Mouse (Mus musculus): Measurements from ENCODE around the gene Col6a2. TPM values are rescaled to one million over a fixed set of nuclear protein-coding genes. Genes with fewer than 3 reads are reported as not detected.

Col6a2 gene
- polyA plus RNA-seq, 1 experiment from 2014 or later: 230 TPM

DNA sequence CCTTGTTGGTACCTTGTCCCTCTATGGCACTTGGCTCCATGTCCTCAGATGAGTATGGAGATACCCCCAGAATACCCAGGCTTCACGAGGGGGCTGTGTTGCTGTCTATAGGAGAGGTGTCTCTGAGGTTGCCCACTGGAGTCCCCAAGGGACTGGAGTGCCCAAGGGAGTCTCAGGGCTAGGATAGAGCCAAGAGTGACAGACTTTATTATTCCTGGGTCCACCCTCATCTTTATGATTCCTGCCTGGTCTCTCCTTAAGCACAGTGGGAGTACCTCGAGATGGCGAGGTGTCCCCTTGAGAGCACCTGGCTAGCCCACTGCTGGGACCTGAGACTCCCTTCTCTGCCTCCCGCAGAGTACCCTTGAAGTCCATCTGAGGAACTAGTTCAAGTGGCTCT lies 1.0 kb downstream of the Col6a2 start:
- Histone ChIP-seq H3K36me3 (ENCODE audit: control insufficient read depth, insufficient read depth, low read length) (no peaks in the 10 kb centered on the region), H3K27ac (ENCODE audit: low read length) (peak overlapping the region; percentile 78), H3K4me2 (ENCODE audit: low read depth, low read length) (peak overlapping the region; percentile 60), H3K27me3 (replicated peaks; ENCODE audit: control insufficient read depth, insufficient read depth, low read length) (no peaks in the 10 kb centered on the region), H3K4me1 (ENCODE audit: control insufficient read depth, insufficient read depth, low read length) (peaks cover 9% of the 10 kb centered on the region), H3K4me3 (ENCODE audit: low read length) (peak overlapping the region; percentile 57), H3K9ac (ENCODE audit: low read depth, low read length) (peak overlapping the region; percentile 80), H3K9me3 (ENCODE audit: control insufficient read depth, low read length) (no peaks in the 10 kb centered on the region)
- 58% methylated on average over 4 of the region's 4 CpGs for WGBS
- no peak for ATAC-seq

DNA sequence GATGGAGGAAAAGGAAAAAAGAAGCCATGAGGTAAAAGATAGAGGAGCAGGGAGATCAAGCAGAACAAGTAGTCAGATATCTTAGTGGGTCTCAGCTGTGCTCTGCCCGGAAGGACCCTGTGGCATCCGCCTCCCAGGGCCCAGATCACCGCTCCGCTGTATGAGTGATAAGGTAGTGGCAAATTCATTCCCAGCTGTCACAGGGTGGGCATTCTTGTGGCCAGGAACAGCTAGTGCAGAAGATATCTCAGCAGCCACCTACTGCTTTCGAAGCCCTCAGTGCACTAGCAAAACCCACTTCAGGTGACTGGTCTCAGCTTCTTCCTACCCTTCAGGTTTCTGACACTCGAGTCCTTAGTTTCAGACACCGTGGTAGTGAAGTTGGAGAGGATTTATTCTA lies 11.0 kb downstream of the Col6a2 start:
- Histone ChIP-seq H3K9me3 (ENCODE audit: control insufficient read depth, low read length) (no peaks in the 10 kb centered on the region), H3K9ac (ENCODE audit: low read depth, low read length) (no peak overlapping the region), H3K4me3 (ENCODE audit: low read length) (no peak overlapping the region), H3K4me1 (ENCODE audit: control insufficient read depth, insufficient read depth, low read length) (0 out of 2 replicates have a peak, but pooled peaks cover 3% of the 10 kb centered on the region), H3K27ac (ENCODE audit: low read length) (no peak overlapping the region), H3K27me3 (replicated peaks; ENCODE audit: control insufficient read depth, insufficient read depth, low read length) (no peaks in the 10 kb centered on the region), H3K36me3 (ENCODE audit: control insufficient read depth, insufficient read depth, low read length) (peaks cover 7% of the 10 kb centered on the region), H3K4me2 (ENCODE audit: low read depth, low read length) (no peak overlapping the region)
- ATAC-seq: no peak
- 84% methylated on average over 7 of the region's 7 CpGs for WGBS

DNA sequence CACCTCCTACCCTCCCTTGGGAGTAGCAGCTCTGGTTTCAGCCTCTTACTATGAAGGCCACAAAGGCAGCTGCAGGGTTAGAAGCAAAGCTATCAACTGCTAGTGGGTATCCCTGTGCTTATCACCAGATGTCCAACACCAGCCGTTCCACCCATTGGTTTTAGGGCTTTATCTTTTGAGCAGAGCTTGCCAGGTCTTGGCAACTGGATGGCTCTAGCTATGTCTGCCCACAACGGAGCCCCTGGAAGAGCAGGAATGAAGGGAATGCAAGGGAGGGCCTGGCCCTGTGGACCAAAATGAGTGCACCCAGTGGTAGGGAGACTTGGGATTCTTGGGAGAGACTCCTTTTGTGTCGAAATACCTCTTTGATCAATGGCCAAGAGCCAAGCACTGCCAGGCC lies 20.7 kb downstream of the Col6a2 start:
- 69% methylated on average over 3 of the region's 3 CpGs for WGBS
- H3K4me2 ChIP-seq (ENCODE audit: low read depth, low read length): no peak overlapping the region
- H3K4me3 ChIP-seq (ENCODE audit: low read length): no peak overlapping the region
- no peaks in the 10 kb centered on the region for H3K27me3 ChIP-seq (replicated peaks; ENCODE audit: control insufficient read depth, insufficient read depth, low read length)
- no peak overlapping the region for H3K9ac ChIP-seq (ENCODE audit: low read depth, low read length)
- H3K9me3 ChIP-seq (ENCODE audit: control insufficient read depth, low read length): no peaks in the 10 kb centered on the region
- no peak for ATAC-seq
- peaks cover 11% of the 10 kb centered on the region for H3K36me3 ChIP-seq (ENCODE audit: control insufficient read depth, insufficient read depth, low read length)
- H3K27ac ChIP-seq (ENCODE audit: low read length): no peak overlapping the region
- H3K4me1 ChIP-seq (ENCODE audit: control insufficient read depth, insufficient read depth, low read length): no peaks in the 10 kb centered on the region

DNA sequence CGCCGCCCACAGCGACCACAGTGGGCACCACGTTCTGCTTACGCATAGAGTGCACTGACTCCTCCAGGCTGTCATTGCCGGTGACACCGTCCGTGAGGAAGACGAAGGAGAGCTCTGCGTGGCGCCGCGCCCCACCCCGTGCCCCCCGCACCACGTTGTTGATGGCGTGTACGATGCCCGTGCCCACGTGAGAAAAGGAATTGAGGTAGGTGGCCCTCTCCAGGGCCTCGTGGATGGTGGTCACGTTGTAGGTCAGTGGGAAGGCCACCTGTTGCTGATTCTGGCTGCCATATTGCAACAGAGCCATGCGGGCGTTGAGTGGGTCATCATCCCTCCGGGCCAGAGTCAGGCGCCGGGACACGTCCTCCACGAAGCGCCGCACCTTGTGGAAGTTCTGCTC lies 27.1 kb downstream of the Col6a2 start:
- WGBS: 93% methylated on average over 31 of the region's 31 CpGs
- ATAC-seq: no peak
- Histone ChIP-seq H3K4me1 (ENCODE audit: control insufficient read depth, insufficient read depth, low read length) (no peaks in the 10 kb centered on the region), H3K4me3 (ENCODE audit: low read length) (no peak overlapping the region), H3K27ac (ENCODE audit: low read length) (no peak overlapping the region), H3K4me2 (ENCODE audit: low read depth, low read length) (no peak overlapping the region), H3K9me3 (ENCODE audit: control insufficient read depth, low read length) (no peaks in the 10 kb centered on the region), H3K36me3 (ENCODE audit: control insufficient read depth, insufficient read depth, low read length) (peaks cover 4% of the 10 kb centered on the region; the same call in 1 of the 2 replicates), H3K9ac (ENCODE audit: low read depth, low read length) (no peak overlapping the region), H3K27me3 (replicated peaks; ENCODE audit: control insufficient read depth, insufficient read depth, low read length) (no peaks in the 10 kb centered on the region)

DNA sequence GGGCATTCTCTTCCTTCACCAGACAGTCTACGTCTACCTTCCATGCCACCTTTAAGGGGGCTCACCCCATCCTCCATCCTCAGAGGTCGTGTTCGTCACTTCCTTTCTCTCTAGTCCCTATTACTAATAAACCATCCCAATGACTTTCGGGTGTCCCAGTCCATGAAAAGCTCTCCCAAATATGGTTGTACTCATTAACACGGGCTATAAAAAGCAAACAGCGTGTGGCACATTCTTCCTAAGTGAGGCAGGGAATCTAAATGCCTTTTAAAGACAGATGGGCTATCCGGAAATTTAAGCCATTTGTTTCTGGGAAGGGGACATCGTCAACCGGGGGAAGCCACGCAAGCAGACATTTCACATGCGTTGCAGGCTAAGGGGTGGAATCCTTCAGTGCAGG lies 33.2 kb downstream of the Col6a2 start:
- Histone ChIP-seq H3K27ac (ENCODE audit: low read length) (no peak overlapping the region), H3K9ac (ENCODE audit: low read depth, low read length) (no peak overlapping the region), H3K4me2 (ENCODE audit: low read depth, low read length) (no peak overlapping the region), H3K27me3 (replicated peaks; ENCODE audit: control insufficient read depth, insufficient read depth, low read length) (no peaks in the 10 kb centered on the region), H3K4me1 (ENCODE audit: control insufficient read depth, insufficient read depth, low read length) (no peaks in the 10 kb centered on the region), H3K36me3 (ENCODE audit: control insufficient read depth, insufficient read depth, low read length) (no peaks in the 10 kb centered on the region), H3K4me3 (ENCODE audit: low read length) (no peak overlapping the region), H3K9me3 (ENCODE audit: control insufficient read depth, low read length) (no peaks in the 10 kb centered on the region)
- ATAC-seq: no peak
- 81% methylated on average over 11 of the region's 11 CpGs for WGBS

DNA sequence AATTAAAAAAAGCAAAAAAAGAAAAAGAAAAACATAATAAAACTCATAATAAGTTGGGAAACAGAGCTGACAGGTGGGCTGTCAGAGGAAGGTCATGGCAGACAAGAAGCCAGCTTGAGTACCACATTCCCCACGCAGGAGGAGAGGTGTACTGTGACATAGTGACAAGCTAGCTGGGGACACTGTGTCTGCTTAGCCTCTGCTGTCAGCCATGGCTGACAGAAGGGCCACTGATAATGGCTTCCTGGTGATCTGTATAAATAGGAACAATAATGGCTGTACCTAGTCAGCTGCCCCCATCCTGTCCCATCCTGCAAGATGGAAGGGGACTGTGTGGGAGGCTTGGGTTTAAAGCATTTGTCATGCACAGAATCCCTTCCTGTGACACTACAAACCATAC lies 37.2 kb downstream of the Col6a2 start:
- WGBS: 32% methylated on average over 1 of the region's 1 CpGs
- H3K27me3 ChIP-seq (replicated peaks; ENCODE audit: control insufficient read depth, insufficient read depth, low read length): no peaks in the 10 kb centered on the region
- no peak overlapping the region for H3K4me3 ChIP-seq (ENCODE audit: low read length)
- no peak overlapping the region for H3K4me2 ChIP-seq (ENCODE audit: low read depth, low read length)
- H3K4me1 ChIP-seq (ENCODE audit: control insufficient read depth, insufficient read depth, low read length): no peaks in the 10 kb centered on the region
- no peak overlapping the region for H3K9ac ChIP-seq (ENCODE audit: low read depth, low read length)
- no peak overlapping the region for H3K27ac ChIP-seq (ENCODE audit: low read length)
- H3K36me3 ChIP-seq (ENCODE audit: control insufficient read depth, insufficient read depth, low read length): no peaks in the 10 kb centered on the region
- H3K9me3 ChIP-seq (ENCODE audit: control insufficient read depth, low read length): no peaks in the 10 kb centered on the region
- ATAC-seq: no peak

DNA sequence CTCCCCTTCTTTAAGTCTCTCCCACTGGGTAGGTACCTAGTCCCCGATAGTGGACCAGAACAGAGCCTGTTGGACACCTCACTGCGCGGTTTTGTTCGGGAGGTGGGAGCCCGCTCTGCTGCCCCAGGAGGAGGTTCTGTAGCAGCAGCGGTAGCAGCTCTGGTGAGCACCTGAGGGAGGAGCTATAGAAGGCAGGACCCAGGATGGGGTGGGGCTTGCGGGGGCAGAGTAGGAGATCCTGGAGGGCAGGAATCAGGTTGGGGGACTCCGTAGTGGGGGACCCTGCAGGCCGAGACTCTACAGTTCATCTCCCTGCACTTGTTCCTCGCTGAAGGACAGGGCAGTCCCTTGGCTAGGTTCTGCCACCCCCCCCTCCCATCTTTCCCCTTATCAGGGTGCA lies 39.3 kb downstream of the Col6a2 start:
- Histone ChIP-seq H3K9ac (ENCODE audit: low read depth, low read length) (no peak overlapping the region), H3K27ac (ENCODE audit: low read length) (no peak overlapping the region), H3K36me3 (ENCODE audit: control insufficient read depth, insufficient read depth, low read length) (no peaks in the 10 kb centered on the region), H3K4me2 (ENCODE audit: low read depth, low read length) (peak overlapping the region; percentile 31; the same call in 1 of the 2 replicates), H3K4me1 (ENCODE audit: control insufficient read depth, insufficient read depth, low read length) (no peaks in the 10 kb centered on the region), H3K27me3 (replicated peaks; ENCODE audit: control insufficient read depth, insufficient read depth, low read length) (no peaks in the 10 kb centered on the region), H3K9me3 (ENCODE audit: control insufficient read depth, low read length) (no peaks in the 10 kb centered on the region), H3K4me3 (ENCODE audit: low read length) (no peak overlapping the region; the same call in 1 of the 2 replicates)
- no peak for ATAC-seq
- 14% methylated on average over 10 of the region's 10 CpGs for WGBS

DNA sequence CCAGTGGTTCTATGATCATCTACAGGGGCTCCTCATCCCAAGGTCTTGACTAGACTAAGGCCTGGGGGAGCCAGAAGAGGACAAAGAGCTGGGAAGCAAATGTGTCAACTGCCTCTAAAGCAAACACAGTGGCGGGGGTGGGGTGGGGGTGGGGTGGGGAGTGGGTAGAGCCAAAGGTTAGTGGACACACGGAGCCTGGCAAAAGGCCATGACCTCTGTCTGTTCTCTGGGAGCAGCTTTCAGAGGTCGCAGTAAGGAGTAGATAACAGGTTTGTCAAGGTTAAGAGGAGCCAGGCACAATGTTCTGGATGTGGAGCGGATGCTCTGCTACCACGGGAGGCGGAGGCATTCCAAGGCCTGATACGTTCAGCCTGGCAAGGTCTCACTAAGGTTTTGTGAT lies 46.5 kb downstream of the Col6a2 start:
- H3K4me3 ChIP-seq (ENCODE audit: low read length): no peak overlapping the region
- no peaks in the 10 kb centered on the region for H3K27me3 ChIP-seq (replicated peaks; ENCODE audit: control insufficient read depth, insufficient read depth, low read length)
- no peak for ATAC-seq
- H3K27ac ChIP-seq (ENCODE audit: low read length): no peak overlapping the region
- H3K36me3 ChIP-seq (ENCODE audit: control insufficient read depth, insufficient read depth, low read length): no peaks in the 10 kb centered on the region
- no peak overlapping the region for H3K9ac ChIP-seq (ENCODE audit: low read depth, low read length)
- no peaks in the 10 kb centered on the region for H3K4me1 ChIP-seq (ENCODE audit: control insufficient read depth, insufficient read depth, low read length)
- H3K9me3 ChIP-seq (ENCODE audit: control insufficient read depth, low read length): no peaks in the 10 kb centered on the region
- H3K4me2 ChIP-seq (ENCODE audit: low read depth, low read length): no peak overlapping the region
- 63% methylated on average over 7 of the region's 7 CpGs for WGBS

DNA sequence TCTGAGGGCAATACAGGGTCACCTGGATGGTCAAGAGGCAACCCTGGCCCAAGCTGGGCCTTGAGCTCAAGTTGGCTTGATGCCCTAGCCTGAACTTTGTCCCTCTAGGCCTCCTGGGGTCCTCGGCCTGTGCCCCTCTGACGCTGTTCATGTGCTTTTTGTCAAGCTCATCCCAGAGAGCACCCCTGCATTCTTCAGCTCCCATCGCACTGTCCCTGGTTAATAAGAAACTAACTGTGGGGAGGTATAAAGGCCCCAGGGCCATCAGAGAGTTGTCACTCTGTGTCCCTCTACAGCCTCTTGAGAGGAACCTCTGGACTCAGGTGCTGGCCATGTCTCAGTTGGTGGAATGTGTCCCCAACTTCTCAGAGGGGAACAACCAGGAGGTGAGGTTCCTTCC lies 48.1 kb downstream of the Col6a2 start, which contains the start of gene Ftcd:
Gene Ftcd, plus strand, starts transcription at position 275 of the 400 bp plus-strand sequence.
- peak; percentile 64; the same call in 1 of the 2 replicates for ATAC-seq
- Histone ChIP-seq H3K36me3 (ENCODE audit: control insufficient read depth, insufficient read depth, low read length) (no peaks in the 10 kb centered on the region), H3K9ac (ENCODE audit: low read depth, low read length) (no peak within 1 kb of the TSS), H3K9me3 (ENCODE audit: control insufficient read depth, low read length) (no peaks in the 10 kb centered on the region), H3K4me2 (ENCODE audit: low read depth, low read length) (no peak within 1 kb of the TSS), H3K4me1 (ENCODE audit: control insufficient read depth, insufficient read depth, low read length) (no peaks in the 10 kb centered on the region), H3K27me3 (replicated peaks; ENCODE audit: control insufficient read depth, insufficient read depth, low read length) (no peaks in the 10 kb centered on the region), H3K27ac (ENCODE audit: low read length) (no peak within 1 kb of the TSS), H3K4me3 (ENCODE audit: low read length) (no peak within 1 kb of the TSS)
- WGBS: 58% methylated on average over 3 of the region's 3 CpGs

DNA sequence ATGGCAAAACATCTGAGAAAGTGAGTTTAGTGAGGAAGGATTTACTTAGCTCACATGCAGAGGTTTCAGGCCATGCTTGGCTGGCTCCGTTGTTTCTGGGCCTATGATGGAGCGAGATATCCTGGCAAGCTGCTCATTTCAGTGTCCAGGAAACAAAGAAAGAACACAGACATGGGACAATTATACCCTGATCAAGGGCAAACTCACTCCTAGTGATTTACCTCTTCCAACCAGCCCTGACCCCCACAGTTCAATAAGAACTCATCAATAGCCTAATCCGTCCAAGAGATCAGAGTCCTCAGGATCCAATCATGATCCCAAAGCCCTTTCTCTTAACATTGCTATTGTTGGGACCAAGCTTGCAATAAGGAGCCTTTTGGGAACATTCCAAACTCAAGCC lies 51.3 kb downstream of the Col6a2 start:
- no peak overlapping the region for H3K4me3 ChIP-seq (ENCODE audit: low read length)

More for the DNA sequence above, 51.3 kb downstream of the Col6a2 start:
- H3K27me3 ChIP-seq (replicated peaks; ENCODE audit: control insufficient read depth, insufficient read depth, low read length): no peaks in the 10 kb centered on the region
- no peaks in the 10 kb centered on the region for H3K9me3 ChIP-seq (ENCODE audit: control insufficient read depth, low read length)
- no peaks in the 10 kb centered on the region for H3K4me1 ChIP-seq (ENCODE audit: control insufficient read depth, insufficient read depth, low read length)
- 79% methylated on average over 3 of the region's 3 CpGs for WGBS
- no peak overlapping the region for H3K9ac ChIP-seq (ENCODE audit: low read depth, low read length)
- no peaks in the 10 kb centered on the region for H3K36me3 ChIP-seq (ENCODE audit: control insufficient read depth, insufficient read depth, low read length)
- H3K27ac ChIP-seq (ENCODE audit: low read length): no peak overlapping the region
- ATAC-seq: no peak
- H3K4me2 ChIP-seq (ENCODE audit: low read depth, low read length): no peak overlapping the region
